Mouse (Mus musculus) embryonic fibroblast, embryonic 13.5 days (primary cell): ENCODE measurements at regions not wholly inside any gene's neighbourhood (a gene's known extent, or its start where the extent isn't known, plus 50 kb on each side); places are given as distances from the start of the nearest gene placed in this dataset.
A peak's percentile ranks its signal among the peaks of the same experiment; 100 is the strongest.

ENCODE experiments used
- H3K27ac ChIP-seq: 2 replicates; pipeline ENCODE4 v1.5.1; 2012; ENCODE audit warnings: low read length, control low read depth, inconsistent platforms; ENCODE audit not compliant: insufficient read depth
- H3K4me1 ChIP-seq: 2 replicates; pipeline ENCODE4 v1.6.1; 2011; ENCODE audit warnings: low read length; ENCODE audit not compliant: control insufficient read depth, insufficient read depth
- H3K4me3 ChIP-seq: 2 replicates; pipeline ENCODE4 v1.5.1; 2011; ENCODE audit warnings: mild to moderate bottlenecking, control low read depth, low read length; ENCODE audit not compliant: insufficient read depth
- CTCF ChIP-seq: IDR thresholded peaks from 2 replicates; pipeline ENCODE4 v1.5.1; 2011; ENCODE audit warnings: mild to moderate bottlenecking, control low read depth, low read length, moderate library complexity, borderline replicate concordance; ENCODE audit not compliant: insufficient read depth
- POLR2A ChIP-seq: IDR thresholded peaks from 2 replicates; pipeline ENCODE4 v1.6.1; 2011; ENCODE audit warnings: low read depth, mild to moderate bottlenecking, control low read depth, low read length, moderate library complexity

- H3K27ac ChIP-seq: no peak overlapping the region
- H3K4me1 ChIP-seq: no peaks in the 10 kb centered on the region; the same call in 1 of the 2 replicates
- TF ChIP-seq CTCF (no peak), POLR2A (no peak)
- H3K4me3 ChIP-seq: no peak overlapping the region
Measured at GRCm38 (mm10) chr16:87263041-87263440, 90.9 kb upstream of the N6amt1 start.

DNA sequence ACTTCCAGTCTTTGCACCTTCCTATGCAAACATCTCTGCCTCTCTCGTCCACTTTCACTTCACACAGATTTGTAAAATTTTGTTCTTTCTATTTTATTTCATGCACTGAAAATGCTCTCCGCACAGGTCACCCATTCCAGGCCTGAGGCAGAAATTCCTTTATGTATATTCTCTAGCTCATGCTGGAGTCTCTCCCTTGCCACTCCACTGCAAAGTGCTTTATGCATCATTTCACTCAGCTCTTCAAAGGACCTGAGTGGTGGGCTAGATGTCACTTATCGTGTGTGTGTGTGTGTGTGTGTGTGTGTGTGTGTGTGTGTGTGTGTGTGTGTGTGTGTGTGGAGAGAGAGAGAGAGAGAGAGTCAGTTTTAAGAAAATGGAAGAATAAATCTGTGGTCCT is 91.5 kb upstream of the N6amt1 start:
- Histone ChIP-seq H3K4me3 (no peak overlapping the region), H3K27ac (peak overlapping the region; percentile 83; the same call in 1 of the 2 replicates), H3K4me1 (no peaks in the 10 kb centered on the region; the same call in 1 of the 2 replicates)
- TF ChIP-seq CTCF (no peak), POLR2A (no peak)

GRCm38 (mm10) chr16:87261527-87261926 is 92.5 kb upstream of the N6amt1 start:
- Histone ChIP-seq H3K4me1 (no peaks in the 10 kb centered on the region; the same call in 1 of the 2 replicates), H3K27ac (peak overlapping the region; percentile 3), H3K4me3 (no peak overlapping the region)
- TF ChIP-seq POLR2A (no peak), CTCF (no peak)

- Histone ChIP-seq H3K4me1 (no peaks in the 10 kb centered on the region), H3K4me3 (no peak overlapping the region), H3K27ac (no peak overlapping the region)
- TF ChIP-seq POLR2A: no peak
Measured at GRCm38 (mm10) chr16:87254736-87255135, 99.2 kb upstream of the N6amt1 start.

GRCm38 (mm10) chr16:87250531-87250930 is 103.5 kb upstream of the N6amt1 start:
- no peak overlapping the region for H3K4me3 ChIP-seq
- no peak overlapping the region for H3K27ac ChIP-seq
- peaks cover 7% of the 10 kb centered on the region; the same call in 1 of the 2 replicates for H3K4me1 ChIP-seq
- TF ChIP-seq CTCF: no peak
- no peak for TF ChIP-seq POLR2A

DNA sequence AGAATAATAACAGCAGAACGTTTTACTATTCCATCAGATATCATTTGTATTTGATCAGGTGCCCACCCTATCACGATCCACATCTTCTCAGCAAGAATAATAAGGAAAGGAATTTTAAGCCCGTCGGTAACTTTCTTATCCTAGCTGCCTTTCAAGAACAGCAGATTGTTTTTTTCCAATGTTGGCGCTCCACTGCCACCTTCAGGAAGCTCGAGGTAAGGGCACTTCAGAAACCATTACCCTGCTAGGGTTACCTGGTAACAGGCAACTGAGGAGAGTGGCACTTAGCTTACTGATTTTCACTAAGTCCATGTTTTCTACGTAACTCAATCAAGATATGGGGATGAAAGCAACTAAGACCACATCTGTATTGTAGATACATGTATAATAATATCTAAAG is 104.1 kb upstream of the N6amt1 start:
- no peak overlapping the region for H3K27ac ChIP-seq
- TF ChIP-seq CTCF (no peak; the same call in 1 of the 2 replicates), POLR2A (no peak)
- peaks cover 7% of the 10 kb centered on the region; the same call in 1 of the 2 replicates for H3K4me1 ChIP-seq
- H3K4me3 ChIP-seq: no peak overlapping the region

DNA sequence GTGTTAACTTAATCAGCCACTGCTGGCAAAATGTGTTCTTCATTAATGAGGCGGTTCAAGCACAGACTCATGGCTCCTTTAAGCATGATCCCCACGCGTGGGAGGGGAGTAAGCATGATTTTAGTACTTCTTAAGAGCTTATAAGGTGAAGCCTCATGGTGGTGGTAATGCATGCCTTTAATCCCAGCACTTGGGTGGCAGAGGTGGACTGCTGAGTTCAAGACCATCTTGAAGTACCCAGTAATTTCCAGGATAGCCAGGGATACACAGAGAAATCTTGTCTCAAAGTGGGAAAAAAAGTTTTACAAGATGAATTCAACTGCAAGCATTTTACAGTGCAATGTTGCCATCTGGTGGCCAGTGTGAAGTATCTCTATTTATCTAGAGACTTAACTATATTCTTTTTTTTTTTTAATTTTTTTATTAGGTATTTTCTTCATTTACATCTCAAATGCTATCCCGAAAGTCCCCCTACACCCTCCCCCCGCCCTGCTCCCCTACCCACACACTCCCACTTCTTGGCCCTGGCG is 105.4 kb upstream of the N6amt1 start:
- no peak for TF ChIP-seq POLR2A
- no peak for TF ChIP-seq CTCF
- H3K4me3 ChIP-seq: no peak overlapping the region
- no peak overlapping the region for H3K27ac ChIP-seq
- peaks cover 7% of the 10 kb centered on the region; the same call in 1 of the 2 replicates for H3K4me1 ChIP-seq

DNA sequence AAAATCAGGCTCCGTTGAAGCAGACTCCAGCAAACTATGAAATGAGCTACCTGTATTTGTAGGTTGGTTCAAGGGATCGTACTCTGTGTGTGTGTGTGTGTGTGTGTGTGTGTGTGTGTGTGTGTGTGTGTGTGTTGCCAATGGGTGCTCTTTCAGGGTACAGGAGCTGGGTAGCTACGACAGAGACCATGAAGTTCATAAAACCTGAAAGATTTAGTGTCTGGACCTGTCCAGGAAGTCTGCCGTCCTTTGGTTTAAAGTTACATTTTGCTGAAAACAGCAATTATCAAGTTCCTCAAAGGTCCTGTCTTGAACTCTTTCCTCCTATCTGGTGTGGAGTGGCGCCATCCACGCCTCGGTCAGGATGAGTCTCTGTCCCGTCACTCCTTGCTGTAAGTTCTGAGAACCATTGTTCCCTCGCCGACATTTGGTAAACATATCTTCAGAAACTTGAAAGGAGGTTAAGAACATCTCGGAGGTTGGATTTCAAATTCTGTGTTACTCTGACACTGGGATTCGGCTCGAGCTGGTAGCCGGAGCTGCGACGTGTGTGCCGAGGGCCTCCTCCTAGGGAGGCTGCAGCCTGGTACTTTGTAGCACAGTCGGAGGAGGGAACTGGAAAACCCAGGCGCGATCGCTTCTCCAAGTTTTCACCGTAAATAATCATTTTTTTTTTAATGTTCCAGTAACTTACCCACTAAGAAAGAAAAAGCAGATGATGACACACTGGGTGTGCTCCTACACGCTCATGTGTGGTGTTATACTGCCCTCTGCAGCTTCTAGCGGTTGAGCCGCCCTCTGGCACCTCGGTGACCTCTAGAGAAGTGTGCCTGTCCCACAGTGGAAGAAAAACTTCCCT is 107.8 kb upstream of the N6amt1 start:
- H3K4me1 ChIP-seq: peaks cover 7% of the 10 kb centered on the region; the same call in 1 of the 2 replicates
- H3K4me3 ChIP-seq: 0 out of 2 replicates have a peak overlapping the region, but pooled peaks have one; percentile 14
- H3K27ac ChIP-seq: peak overlapping the region; percentile 67
- TF ChIP-seq POLR2A: peak; percentile 49; the same call in 1 of the 2 replicates
- TF ChIP-seq CTCF: peak; percentile 88

GRCm38 (mm10) chr16:87245441-87245840 is 108.5 kb upstream of the N6amt1 start:
- TF ChIP-seq CTCF: no peak
- no peak for TF ChIP-seq POLR2A
- Histone ChIP-seq H3K4me3 (no peak overlapping the region), H3K4me1 (peaks cover 7% of the 10 kb centered on the region; the same call in 1 of the 2 replicates), H3K27ac (no peak overlapping the region)

GRCm38 (mm10) chr16:87242027-87242426 is 112.0 kb upstream of the N6amt1 start:
- no peak overlapping the region for H3K27ac ChIP-seq
- H3K4me3 ChIP-seq: no peak overlapping the region
- TF ChIP-seq POLR2A: no peak
- 0 out of 2 replicates have a peak, but pooled peaks cover 2% of the 10 kb centered on the region for H3K4me1 ChIP-seq
